Mouse (Mus musculus) MEL (cell line): Measurements from ENCODE around the gene 2510009E07Rik. TPM values are rescaled to one million over a fixed set of nuclear protein-coding genes. Genes with fewer than 3 reads are reported as not detected.

Source experiments
- DNase-seq: peaks from one replicate; pipeline ENCODE4 v3.0.0; 2011; ENCODE audit warnings: low read depth, low spot score
- H3K27ac ChIP-seq: 2 replicates; pipeline ENCODE4 v1.5.1; 2012; ENCODE audit warnings: low read depth, mild to moderate bottlenecking, control low read depth, low read length, moderate library complexity; ENCODE audit not compliant: control insufficient read depth
- H3K27me3 ChIP-seq, 2 experiments: fragments of 150-350 bp in 1 of 2; sonication (generic) in 1 of 2; 2 replicates each; pipeline ENCODE4 v1.6.1; 2012; ENCODE audit warnings: low read length in 2 of 2, mild to moderate bottlenecking in 2 of 2, improper control_type of control experiment in 1 of 2, moderate library complexity in 1 of 2; ENCODE audit not compliant: insufficient read depth in 2 of 2, control insufficient read depth in 1 of 2
- H3K36me3 ChIP-seq, 2 experiments: 2 replicates each; pipeline ENCODE4 v1.6.1; 2012 to 2014; ENCODE audit warnings: low read length in 2 of 2, improper control_type of control experiment in 1 of 2, inconsistent platforms in 1 of 2, mild to moderate bottlenecking in 1 of 2; ENCODE audit not compliant: insufficient read depth in 2 of 2, control insufficient read depth in 1 of 2
- H3K4me1 ChIP-seq, 2 experiments: fragments of 150-350 bp in 1 of 2; sonication (generic) in 1 of 2; 2 replicates each; pipeline ENCODE4 v1.6.1; 2012; ENCODE audit warnings: low read length in 2 of 2, improper control_type of control experiment in 1 of 2, mild to moderate bottlenecking in 1 of 2; ENCODE audit not compliant: insufficient read depth in 2 of 2, control insufficient read depth in 1 of 2
- H3K4me3 ChIP-seq, 2 experiments: fragments of 150-350 bp in 1 of 2; sonication (generic) in 1 of 2; 2 replicates each; pipeline ENCODE4 v1.5.1; 2012; ENCODE audit warnings: low read depth in 2 of 2, low read length in 2 of 2, mild to moderate bottlenecking in 2 of 2, moderate library complexity in 2 of 2, control low read depth in 1 of 2, improper control_type of control experiment in 1 of 2; ENCODE audit not compliant: control insufficient read depth in 1 of 2, insufficient read depth in 1 of 2
- H3K79me2 ChIP-seq: 2 replicates; pipeline ENCODE4 v1.6.1; 2012; ENCODE audit warnings: mild to moderate bottlenecking, low read length, moderate library complexity; ENCODE audit not compliant: control insufficient read depth, poor library complexity, insufficient read depth
- H3K9ac ChIP-seq: 2 replicates; pipeline ENCODE4 v1.6.1; 2012; ENCODE audit warnings: low read depth, mild to moderate bottlenecking, control low read depth, low read length, moderate library complexity; ENCODE audit not compliant: control insufficient read depth, poor library complexity, severe bottlenecking
- H3K9me3 ChIP-seq: fragments of 150-350 bp; sonication (generic); replicated peaks from 2 replicates; pipeline ENCODE4 v1.6.1; 2012; ENCODE audit warnings: mild to moderate bottlenecking, low read length, improper control_type of control experiment, moderate library complexity; ENCODE audit not compliant: insufficient read depth
- CHD1 ChIP-seq: IDR thresholded peaks from 2 replicates; pipeline ENCODE4 v1.6.1; 2012; ENCODE audit warnings: low read depth, mild to moderate bottlenecking, inconsistent platforms, low read length, improper control_type of control experiment
- ELF1 ChIP-seq: IDR thresholded peaks from 2 replicates; pipeline ENCODE4 v1.6.1; 2014; ENCODE audit warnings: low read depth, mild to moderate bottlenecking, inconsistent platforms, low read length, improper control_type of control experiment, moderate library complexity
- ETS1 ChIP-seq: IDR thresholded peaks from 2 replicates; pipeline ENCODE4 v1.6.1; 2012; ENCODE audit warnings: low read depth, mild to moderate bottlenecking, inconsistent platforms, low read length, improper control_type of control experiment, moderate library complexity
- GATA1 ChIP-seq: IDR thresholded peaks from 2 replicates; pipeline ENCODE4 v1.6.1; 2011; ENCODE audit warnings: low read depth, low read length, improper control_type of control experiment
- MAZ ChIP-seq: IDR thresholded peaks from 2 replicates; pipeline ENCODE4 v1.6.1; 2012; ENCODE audit warnings: low read depth, mild to moderate bottlenecking, inconsistent platforms, low read length, improper control_type of control experiment
- MEF2A ChIP-seq: IDR thresholded peaks from 2 replicates; pipeline ENCODE4 v1.6.1; 2014; ENCODE audit warnings: low read depth, mild to moderate bottlenecking, inconsistent platforms, low read length, improper control_type of control experiment; ENCODE audit not compliant: poor library complexity, insufficient replicate concordance, severe bottlenecking; ENCODE audit errors: extremely low read depth
- MXI1 ChIP-seq: IDR thresholded peaks from 2 replicates; pipeline ENCODE4 v1.6.1; 2011; ENCODE audit warnings: mild to moderate bottlenecking, low read depth, low read length, improper control_type of control experiment
- MYB ChIP-seq: IDR thresholded peaks from 2 replicates; pipeline ENCODE4 v1.6.1; 2011; ENCODE audit warnings: mild to moderate bottlenecking, low read depth, low read length, improper control_type of control experiment
- MYC ChIP-seq: IDR thresholded peaks from 2 replicates; pipeline ENCODE4 v1.6.1; 2011; ENCODE audit warnings: low read depth, mild to moderate bottlenecking, low read length, improper control_type of control experiment, moderate library complexity
- NELFE ChIP-seq: IDR thresholded peaks from 2 replicates; pipeline ENCODE4 v1.6.1; 2011; ENCODE audit warnings: low read depth, low read length, improper control_type of control experiment
- NRF1 ChIP-seq: IDR thresholded peaks from 2 replicates; pipeline ENCODE4 v1.6.1; 2014; ENCODE audit warnings: low read depth, mild to moderate bottlenecking, inconsistent platforms, low read length, improper control_type of control experiment, moderate library complexity; ENCODE audit not compliant: poor library complexity, insufficient read depth, severe bottlenecking
- POLR2A ChIP-seq, 2 experiments: IDR thresholded peaks; 2 replicates each; pipeline ENCODE4 v1.6.1; 2011 to 2012; ENCODE audit warnings: low read length in 2 of 2, mild to moderate bottlenecking in 2 of 2, control low read depth in 1 of 2, improper control_type of control experiment in 1 of 2, low read depth in 1 of 2, moderate library complexity in 1 of 2; ENCODE audit not compliant: control insufficient read depth in 1 of 2, insufficient read depth in 1 of 2, poor library complexity in 1 of 2
- TBP ChIP-seq: IDR thresholded peaks from 2 replicates; pipeline ENCODE4 v1.8.0; 2011; ENCODE audit warnings: low read depth, low read length, improper control_type of control experiment
- TCF12 ChIP-seq: IDR thresholded peaks from 2 replicates; pipeline ENCODE4 v1.6.1; 2014; ENCODE audit warnings: low read depth, mild to moderate bottlenecking, inconsistent platforms, low read length, improper control_type of control experiment, moderate library complexity
- UBTF ChIP-seq: IDR thresholded peaks from 2 replicates; pipeline ENCODE4 v1.6.1; 2012; ENCODE audit warnings: low read depth, mild to moderate bottlenecking, inconsistent platforms, low read length, improper control_type of control experiment, moderate library complexity, borderline replicate concordance; ENCODE audit not compliant: insufficient read depth
- USF2 ChIP-seq, 2 experiments: IDR thresholded peaks; 2 replicates each; pipeline ENCODE4 v1.6.1; 2011 to 2012; ENCODE audit warnings: improper control_type of control experiment in 2 of 2, low read length in 2 of 2, borderline replicate concordance in 1 of 2, inconsistent platforms in 1 of 2, low read depth in 1 of 2, mild to moderate bottlenecking in 1 of 2; ENCODE audit not compliant: insufficient read depth in 1 of 2
- ZC3H11A ChIP-seq: IDR thresholded peaks from 2 replicates; pipeline ENCODE4 v1.6.1; 2012; ENCODE audit warnings: low read depth, mild to moderate bottlenecking, inconsistent platforms, low read length, improper control_type of control experiment
- ZMIZ1 ChIP-seq: IDR thresholded peaks from 2 replicates; pipeline ENCODE4 v1.6.1; 2012; ENCODE audit warnings: low read depth, mild to moderate bottlenecking, inconsistent platforms, low read length, improper control_type of control experiment, moderate library complexity
- polyA plus RNA-seq, 2 experiments: library from polyadenylated mRNA; stranded (reverse) in 1 of 2; unstranded in 1 of 2; fragments of >175 nt in 1 of 2; fragments of >200 nt in 1 of 2; gene quantifications; 2 replicates each; pipeline versions ENCODE4 v1.2.1 to v1.2.4; 2012; ENCODE audit warnings: low replicate concordance in 2 of 2, low read depth in 1 of 2; ENCODE audit not compliant: insufficient read length in 2 of 2, insufficient read depth in 1 of 2, missing spikeins in 1 of 2
- total RNA-seq: library from RNA; depleted of rRNA; stranded (reverse); fragments of 300-350 nt; gene quantifications from 2 replicates; pipeline ENCODE4 v1.2.3, GENCODE M21; 2012

Gene 2510009E07Rik
- total and polyA plus RNA-seq, 3 experiments = not detected

DNA sequence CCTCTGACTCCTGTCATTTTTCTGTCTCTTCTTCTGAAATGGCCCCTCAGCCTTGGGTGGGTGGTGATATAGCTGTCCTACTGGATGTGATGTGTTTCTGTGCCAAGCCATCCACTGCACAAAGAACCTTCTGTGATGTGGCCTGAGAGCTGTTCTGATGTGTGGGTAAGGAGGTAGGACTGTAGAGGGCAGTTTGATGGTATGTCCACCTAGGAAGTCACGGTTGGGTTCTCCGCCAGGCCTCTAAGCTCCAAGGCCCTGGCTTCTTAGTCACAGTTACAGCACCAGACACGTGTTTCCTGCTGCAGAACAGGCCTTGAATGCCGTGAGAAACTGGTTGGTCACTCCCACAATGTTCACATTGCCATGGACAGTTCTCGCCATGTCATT lies 86.8 kb downstream of the 2510009E07Rik start:
- no peak overlapping the region for H3K9ac ChIP-seq
- H3K27ac ChIP-seq = no peak overlapping the region
- H3K27me3 ChIP-seq = no peaks in the 10 kb centered on the region
- peaks cover 0 to 7% of the 10 kb centered on the region in 2 experiments; a peak in 2 of 4 replicates for H3K36me3 ChIP-seq
- H3K4me1 ChIP-seq = peaks cover 0 to 2% of the 10 kb centered on the region in 2 experiments; a peak in 3 of 4 replicates
- no peak for DNase-seq
- TF ChIP-seq ELF1 (no peak), MYC (no peak), TCF12 (no peak)
- H3K4me3 ChIP-seq = no peak overlapping the region
- H3K79me2 ChIP-seq = no peaks in the 10 kb centered on the region
- H3K9me3 ChIP-seq = no peaks in the 10 kb centered on the region

DNA sequence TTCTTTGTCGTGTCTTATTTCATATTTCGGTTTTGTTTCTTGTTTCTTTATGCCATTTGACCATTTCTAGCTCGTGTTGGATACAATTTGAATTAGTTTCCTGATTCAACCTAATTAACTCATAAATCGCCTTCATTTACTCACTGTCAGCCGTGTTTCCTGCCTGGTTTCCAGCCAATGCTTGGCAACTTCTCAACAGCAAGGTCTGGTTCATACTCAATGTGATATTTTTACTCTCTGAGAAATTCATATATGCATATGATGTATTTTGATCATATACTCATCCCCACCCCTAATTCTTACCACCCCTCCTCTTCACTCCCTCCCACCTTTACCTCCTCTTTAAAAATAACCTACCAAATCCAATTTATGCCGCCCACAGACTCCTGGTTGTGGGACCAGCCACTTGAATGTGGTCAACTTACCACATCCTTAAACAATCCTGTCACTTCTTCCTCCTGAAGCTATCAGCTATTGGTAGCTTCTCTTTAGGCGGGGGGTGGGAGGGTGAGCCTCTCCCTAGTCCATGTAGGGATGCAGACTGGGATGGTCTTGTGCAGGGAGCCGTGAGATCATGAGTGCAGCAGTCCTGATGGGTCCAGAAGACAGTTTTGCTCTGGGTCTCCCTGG lies 87.3 kb downstream of the 2510009E07Rik start:
- H3K9ac ChIP-seq = no peak overlapping the region
- DNase-seq = no peak
- H3K4me3 ChIP-seq = no peak overlapping the region
- no peaks in the 10 kb centered on the region for H3K9me3 ChIP-seq
- peaks cover 0 to 2% of the 10 kb centered on the region in 2 experiments; a peak in 3 of 4 replicates for H3K4me1 ChIP-seq
- peaks cover 0 to 7% of the 10 kb centered on the region in 2 experiments; a peak in 2 of 4 replicates for H3K36me3 ChIP-seq
- H3K79me2 ChIP-seq = no peaks in the 10 kb centered on the region
- no peaks in the 10 kb centered on the region for H3K27me3 ChIP-seq
- no peak overlapping the region for H3K27ac ChIP-seq
- TF ChIP-seq ETS1 = no peak
- no peak for TF ChIP-seq ZC3H11A
- TF ChIP-seq ZMIZ1 = no peak
- no peak for TF ChIP-seq MYB
- TF ChIP-seq MAZ = no peak
- no peak for TF ChIP-seq MXI1
- no peak for TF ChIP-seq NELFE
- no peak for TF ChIP-seq UBTF
- TF ChIP-seq POLR2A (IDR thresholded peaks at IDR 0.05; ENCODE audit: control insufficient read depth in 1 of 2, insufficient read depth in 1 of 2, low read depth in 1 of 2, low read length in 2 of 2, poor library complexity in 1 of 2) = no peak
- TF ChIP-seq MEF2A = no peak
- no peak for TF ChIP-seq ELF1
- TF ChIP-seq TBP = no peak
- TF ChIP-seq USF2 (IDR thresholded peaks at IDR 0.05; ENCODE audit: borderline replicate concordance in 1 of 2, insufficient read depth in 1 of 2, low read depth in 1 of 2, low read length in 2 of 2) = no peak
- no peak for TF ChIP-seq GATA1
- no peak for TF ChIP-seq CHD1
- no peak for TF ChIP-seq NRF1
- TF ChIP-seq, all 39 proteins: peak for 0
